Mouse (Mus musculus) myocyte (in vitro differentiated cells): ENCODE measurements at regions not wholly inside any gene's neighbourhood (a gene's known extent, or its start where the extent isn't known, plus 50 kb on each side); places are given as distances from the start of the nearest gene placed in this dataset.

Experiments used
- CEBPB ChIP-seq: IDR thresholded peaks from 2 replicates; pipeline ENCODE4 v1.6.1; 2011; ENCODE audit warnings: mild to moderate bottlenecking, moderate library complexity; ENCODE audit not compliant: poor library complexity, insufficient read depth, severe bottlenecking
- E2F4 ChIP-seq: IDR thresholded peaks from one replicate; pipeline ENCODE4 v1.6.1; 2011; ENCODE audit warnings: mild to moderate bottlenecking, control low read depth, moderate library complexity; ENCODE audit not compliant: insufficient read depth
- MAX ChIP-seq: IDR thresholded peaks from one replicate; pipeline ENCODE4 v1.6.1; 2011; ENCODE audit warnings: low read depth, mild to moderate bottlenecking, control low read depth
- MYOD1 ChIP-seq, 3 experiments: IDR thresholded peaks; one replicate each; pipeline ENCODE4 v1.6.1; 2011; ENCODE audit warnings: control low read depth in 2 of 3, low read depth in 2 of 3, mild to moderate bottlenecking in 2 of 3, moderate library complexity in 1 of 3; ENCODE audit not compliant: insufficient read length in 2 of 3, control insufficient read depth in 1 of 3
- MYOG ChIP-seq, 3 experiments: IDR thresholded peaks; one replicate each; pipeline ENCODE4 v1.6.1; 2011; ENCODE audit warnings: control low read depth in 2 of 3, low read depth in 2 of 3, mild to moderate bottlenecking in 2 of 3; ENCODE audit not compliant: insufficient read length in 2 of 3, control insufficient read depth in 1 of 3, insufficient read depth in 1 of 3
- POLR2A ChIP-seq: IDR thresholded peaks from one replicate; pipeline ENCODE4 v1.6.1; 2011; ENCODE audit warnings: low read depth, mild to moderate bottlenecking, control low read depth, moderate library complexity; ENCODE audit not compliant: insufficient read length
- POLR2AphosphoS2 ChIP-seq: IDR thresholded peaks from one replicate; pipeline ENCODE4 v1.6.1; 2011; ENCODE audit warnings: low read depth, control low read depth; ENCODE audit not compliant: insufficient read length
- REST ChIP-seq: IDR thresholded peaks from one replicate; pipeline ENCODE4 v1.6.1; 2011; ENCODE audit warnings: mild to moderate bottlenecking, control low read depth, moderate library complexity; ENCODE audit not compliant: insufficient read depth, insufficient read length
- SRF ChIP-seq: IDR thresholded peaks from one replicate; pipeline ENCODE4 v1.6.1; 2011; ENCODE audit warnings: low read depth; ENCODE audit not compliant: control insufficient read depth, insufficient read length
- TCF12 ChIP-seq: IDR thresholded peaks from one replicate; pipeline ENCODE4 v1.6.1; 2011; ENCODE audit warnings: mild to moderate bottlenecking, control low read depth; ENCODE audit not compliant: poor library complexity, insufficient read depth, severe bottlenecking
- USF1 ChIP-seq: IDR thresholded peaks from one replicate; pipeline ENCODE4 v1.6.1; 2011; ENCODE audit warnings: low read depth, mild to moderate bottlenecking, control low read depth, moderate library complexity

GRCm38 (mm10) chr17:15302110-15302509 lies 74.6 kb downstream of the Dll1 start:
- TF ChIP-seq POLR2A (no peak), MAX (no peak), MYOD1 (IDR thresholded peaks at IDR 0.05; ENCODE audit: control insufficient read depth in 1 of 3, insufficient read length in 2 of 3, low read depth in 2 of 3) (no peak), E2F4 (no peak), USF1 (no peak), MYOG (IDR thresholded peaks at IDR 0.05; ENCODE audit: control insufficient read depth in 1 of 3, insufficient read depth in 1 of 3, insufficient read length in 2 of 3, low read depth in 2 of 3) (no peak), REST (no peak), POLR2AphosphoS2 (no peak), SRF (no peak), TCF12 (no peak), CEBPB (no peak)
